Mouse (Mus musculus): ENCODE results near the gene Slc44a3.

Gene Slc44a3

DNA sequence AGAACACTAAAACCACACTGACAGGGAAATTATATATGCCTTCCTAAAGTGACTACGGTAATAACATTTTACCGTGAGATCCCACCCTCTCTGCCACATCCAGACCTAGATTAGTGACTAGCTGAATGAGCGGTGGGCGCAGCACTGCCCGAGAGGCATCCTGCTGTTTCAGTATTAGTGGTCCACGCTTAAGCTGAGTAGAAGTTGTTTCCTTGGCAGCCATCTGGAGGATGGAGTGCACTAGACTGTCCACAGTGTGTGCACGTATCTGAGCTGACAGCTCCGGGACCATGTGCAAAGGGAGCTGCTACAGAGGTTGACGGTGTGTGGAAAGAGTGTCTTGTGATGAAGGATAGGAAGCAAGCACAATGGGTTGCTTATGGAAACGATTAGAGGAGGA, 66.4 kb downstream of the Slc44a3 start:
- no peaks in the 10 kb centered on the region for H3K36me3 ChIP-seq (ENCODE audit: control insufficient read depth, insufficient read depth, low read length, poor library complexity, severe bottlenecking)
- H3K27me3 ChIP-seq (ENCODE audit: control insufficient read depth, insufficient read depth, low read length, poor library complexity, severe bottlenecking), result no peaks in the 10 kb centered on the region
- DNase-seq (ENCODE audit: low read depth, low spot score), result no peak

DNA sequence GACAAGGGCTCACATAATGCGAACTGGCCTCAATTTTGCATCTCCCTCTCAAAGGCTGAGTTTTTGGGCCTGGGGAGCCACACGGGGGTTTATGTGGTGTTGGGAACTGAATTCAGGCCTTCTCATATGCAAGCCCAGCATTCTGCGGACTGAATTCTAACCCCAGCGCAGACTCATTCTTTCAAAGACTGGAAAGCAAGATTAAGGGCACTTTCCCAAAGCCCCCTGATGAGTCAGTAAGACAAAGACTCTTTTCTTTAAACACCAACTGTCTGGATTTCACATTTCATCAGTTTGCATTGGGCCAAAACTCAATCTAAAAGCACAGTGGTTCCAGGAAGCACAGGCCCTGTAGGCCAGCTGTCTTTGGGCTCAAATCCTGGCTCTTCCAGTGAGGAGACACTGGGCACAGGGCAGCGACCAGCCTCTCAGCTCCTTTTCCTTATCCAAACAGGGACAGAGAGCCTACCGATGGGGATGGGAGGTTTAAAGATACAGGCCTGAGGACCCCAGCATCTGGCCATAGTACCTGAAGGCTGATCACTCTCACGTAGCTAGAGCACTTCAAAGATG, 67.4 kb downstream of the Slc44a3 start:
- H3K36me3 ChIP-seq (ENCODE audit: control insufficient read depth, insufficient read depth, low read length, poor library complexity, severe bottlenecking), result no peaks in the 10 kb centered on the region
- no peaks in the 10 kb centered on the region for H3K27me3 ChIP-seq (ENCODE audit: control insufficient read depth, insufficient read depth, low read length, poor library complexity, severe bottlenecking)
- no peak for DNase-seq (ENCODE audit: low read depth, low spot score)

- no peak for DNase-seq (ENCODE audit: low read depth, low spot score)
- Histone ChIP-seq H3K36me3 (ENCODE audit: control insufficient read depth, insufficient read depth, low read length, poor library complexity, severe bottlenecking) (0 out of 2 replicates have a peak, but pooled peaks cover 2% of the 10 kb centered on the region), H3K27me3 (ENCODE audit: control insufficient read depth, insufficient read depth, low read length, poor library complexity, severe bottlenecking) (no peaks in the 10 kb centered on the region)
These were observed 69.4 kb downstream of the Slc44a3 start for GRCm38 (mm10) chr3:121462782-121463181.

- peaks cover 3% of the 10 kb centered on the region; the same call in 1 of the 2 replicates for H3K36me3 ChIP-seq (ENCODE audit: control insufficient read depth, insufficient read depth, low read length, poor library complexity, severe bottlenecking)
- DNase-seq (ENCODE audit: low read depth, low spot score), result no peak
- H3K27me3 ChIP-seq (ENCODE audit: control insufficient read depth, insufficient read depth, low read length, poor library complexity, severe bottlenecking), result no peaks in the 10 kb centered on the region
These were observed 70.7 kb downstream of the Slc44a3 start for GRCm38 (mm10) chr3:121461477-121461876.

DNA sequence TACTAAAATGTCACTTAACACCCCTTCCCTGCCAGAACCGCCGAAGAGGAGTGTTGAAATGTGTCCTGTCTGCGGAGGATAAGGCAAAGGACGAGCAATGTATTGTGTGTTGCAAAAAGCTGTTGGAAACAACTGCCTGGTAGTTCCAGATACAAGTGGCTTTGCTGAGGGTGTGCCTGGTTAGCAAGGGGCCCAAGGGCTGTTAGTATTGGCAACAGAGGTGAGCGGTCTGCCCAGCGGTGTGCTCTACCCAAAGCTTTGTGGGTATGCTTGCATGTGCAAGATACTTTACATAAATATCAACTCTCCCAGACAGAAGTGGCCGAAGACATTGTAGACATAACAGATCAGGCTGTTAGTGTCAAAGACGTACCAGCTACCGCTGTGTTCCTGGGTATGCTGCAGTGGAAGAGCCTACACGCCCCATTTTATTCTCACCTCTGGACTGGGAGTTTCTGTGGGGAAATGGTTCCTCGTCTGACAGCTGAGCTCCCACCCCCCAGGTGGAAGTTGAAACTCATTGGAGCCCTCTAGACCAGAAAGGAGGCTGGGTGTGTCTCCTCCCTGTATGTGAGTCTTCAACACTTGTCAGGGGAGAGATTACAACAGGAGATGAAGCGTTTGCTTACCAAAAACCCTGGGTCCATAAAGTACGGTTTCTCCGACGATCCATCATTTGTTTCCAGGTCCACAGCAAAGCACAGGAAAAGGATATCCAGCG, 71.6 kb downstream of the Slc44a3 start:
- Histone ChIP-seq H3K36me3 (ENCODE audit: control insufficient read depth, insufficient read depth, low read length, poor library complexity, severe bottlenecking) (peaks cover 10% of the 10 kb centered on the region; the same call in 1 of the 2 replicates), H3K27me3 (ENCODE audit: control insufficient read depth, insufficient read depth, low read length, poor library complexity, severe bottlenecking) (no peaks in the 10 kb centered on the region)
- peak; percentile 33 for DNase-seq (ENCODE audit: low read depth, low spot score)

GRCm38 (mm10) chr3:121458545-121459492, 73.4 kb downstream of the Slc44a3 start:
- peak; percentile 29 for DNase-seq (ENCODE audit: low read depth, low spot score)
- Histone ChIP-seq H3K36me3 (ENCODE audit: control insufficient read depth, insufficient read depth, low read length, poor library complexity, severe bottlenecking) (peaks cover 14% of the 10 kb centered on the region), H3K27me3 (ENCODE audit: control insufficient read depth, insufficient read depth, low read length, poor library complexity, severe bottlenecking) (no peaks in the 10 kb centered on the region)

DNA sequence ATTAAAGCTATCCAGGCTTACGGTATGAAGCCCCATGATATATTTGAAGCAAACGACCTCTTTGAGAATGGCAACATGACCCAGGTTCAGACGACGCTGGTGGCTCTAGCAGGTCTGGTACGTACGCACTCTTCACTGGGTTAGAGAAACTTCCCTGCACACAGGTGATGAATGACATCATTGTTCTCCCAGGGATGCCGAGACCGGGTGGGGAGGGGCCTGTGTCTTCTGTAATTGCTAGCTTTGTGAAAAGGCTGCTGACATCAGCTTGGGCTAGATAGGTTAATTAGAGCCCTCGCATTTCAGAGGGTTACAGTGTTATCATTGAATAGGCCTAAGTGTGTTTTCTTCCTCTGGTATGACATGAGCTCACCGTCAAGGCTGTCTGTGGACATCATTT, 80.8 kb downstream of the Slc44a3 start:
- Histone ChIP-seq H3K36me3 (ENCODE audit: control insufficient read depth, insufficient read depth, low read length, poor library complexity, severe bottlenecking) (peaks cover 23% of the 10 kb centered on the region), H3K27me3 (ENCODE audit: control insufficient read depth, insufficient read depth, low read length, poor library complexity, severe bottlenecking) (no peaks in the 10 kb centered on the region)
- DNase-seq (ENCODE audit: low read depth, low spot score), result no peak

GRCm38 (mm10) chr3:121449527-121449926, 82.7 kb downstream of the Slc44a3 start:
- no peaks in the 10 kb centered on the region for H3K27me3 ChIP-seq (ENCODE audit: control insufficient read depth, insufficient read depth, low read length, poor library complexity, severe bottlenecking)

GRCm38 (mm10) chr3:121448606-121449005, 83.6 kb downstream of the Slc44a3 start:
- Histone ChIP-seq H3K36me3 (ENCODE audit: control insufficient read depth, insufficient read depth, low read length, poor library complexity, severe bottlenecking) (peaks cover 13% of the 10 kb centered on the region), H3K27me3 (ENCODE audit: control insufficient read depth, insufficient read depth, low read length, poor library complexity, severe bottlenecking) (no peaks in the 10 kb centered on the region)
- DNase-seq (ENCODE audit: low read depth, low spot score), result no peak

More at GRCm38 (mm10) chr3:121449527-121449926, 82.7 kb downstream of the Slc44a3 start:
- H3K36me3 ChIP-seq (ENCODE audit: control insufficient read depth, insufficient read depth, low read length, poor library complexity, severe bottlenecking), result peaks cover 13% of the 10 kb centered on the region
- no peak for DNase-seq (ENCODE audit: low read depth, low spot score)

- H3K27me3 ChIP-seq (ENCODE audit: control insufficient read depth, insufficient read depth, low read length, poor library complexity, severe bottlenecking), result no peaks in the 10 kb centered on the region
- DNase-seq (ENCODE audit: low read depth, low spot score), result no peak
- peaks cover 12% of the 10 kb centered on the region for H3K36me3 ChIP-seq (ENCODE audit: control insufficient read depth, insufficient read depth, low read length, poor library complexity, severe bottlenecking)
These were observed 84.2 kb downstream of the Slc44a3 start for GRCm38 (mm10) chr3:121448029-121448468.

- no peak for DNase-seq (ENCODE audit: low read depth, low spot score)
- Histone ChIP-seq H3K36me3 (ENCODE audit: control insufficient read depth, insufficient read depth, low read length, poor library complexity, severe bottlenecking) (peaks cover 5% of the 10 kb centered on the region), H3K27me3 (ENCODE audit: control insufficient read depth, insufficient read depth, low read length, poor library complexity, severe bottlenecking) (no peaks in the 10 kb centered on the region)
These were observed 85.8 kb downstream of the Slc44a3 start for GRCm38 (mm10) chr3:121446454-121446853.

- Histone ChIP-seq H3K27me3 (ENCODE audit: control insufficient read depth, insufficient read depth, low read length, poor library complexity, severe bottlenecking) (no peaks in the 10 kb centered on the region), H3K36me3 (ENCODE audit: control insufficient read depth, insufficient read depth, low read length, poor library complexity, severe bottlenecking) (no peaks in the 10 kb centered on the region)
- DNase-seq (ENCODE audit: low read depth, low spot score), result no peak
These were observed 87.8 kb downstream of the Slc44a3 start for GRCm38 (mm10) chr3:121444414-121444813.

- Histone ChIP-seq H3K27me3 (ENCODE audit: control insufficient read depth, insufficient read depth, low read length, poor library complexity, severe bottlenecking) (no peaks in the 10 kb centered on the region), H3K36me3 (ENCODE audit: control insufficient read depth, insufficient read depth, low read length, poor library complexity, severe bottlenecking) (no peaks in the 10 kb centered on the region)
- DNase-seq (ENCODE audit: low read depth, low spot score), result no peak
These were observed 88.3 kb downstream of the Slc44a3 start for GRCm38 (mm10) chr3:121443861-121444271.

DNA sequence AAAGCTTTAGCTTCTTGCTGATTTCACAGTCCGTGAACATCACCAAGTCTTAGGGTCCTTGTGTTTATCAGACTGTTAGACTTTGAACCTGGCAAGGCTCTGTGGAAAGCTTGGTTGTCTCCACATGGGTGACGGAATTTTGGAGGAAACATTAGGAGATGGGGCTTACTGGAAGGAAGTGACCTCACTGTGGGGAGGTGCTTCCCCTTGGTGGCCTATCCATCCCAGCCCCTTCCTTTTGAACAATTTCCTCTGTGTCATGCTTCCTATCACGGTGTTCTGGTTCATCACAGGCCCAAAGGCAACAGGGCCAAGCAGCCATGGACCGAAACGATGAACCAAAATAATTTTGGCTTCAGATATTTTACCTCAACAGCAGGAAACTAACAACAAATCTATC, 89.9 kb downstream of the Slc44a3 start:
- Histone ChIP-seq H3K27me3 (ENCODE audit: control insufficient read depth, insufficient read depth, low read length, poor library complexity, severe bottlenecking) (no peaks in the 10 kb centered on the region), H3K36me3 (ENCODE audit: control insufficient read depth, insufficient read depth, low read length, poor library complexity, severe bottlenecking) (no peaks in the 10 kb centered on the region)
- DNase-seq (ENCODE audit: low read depth, low spot score), result peak; percentile 40

DNA sequence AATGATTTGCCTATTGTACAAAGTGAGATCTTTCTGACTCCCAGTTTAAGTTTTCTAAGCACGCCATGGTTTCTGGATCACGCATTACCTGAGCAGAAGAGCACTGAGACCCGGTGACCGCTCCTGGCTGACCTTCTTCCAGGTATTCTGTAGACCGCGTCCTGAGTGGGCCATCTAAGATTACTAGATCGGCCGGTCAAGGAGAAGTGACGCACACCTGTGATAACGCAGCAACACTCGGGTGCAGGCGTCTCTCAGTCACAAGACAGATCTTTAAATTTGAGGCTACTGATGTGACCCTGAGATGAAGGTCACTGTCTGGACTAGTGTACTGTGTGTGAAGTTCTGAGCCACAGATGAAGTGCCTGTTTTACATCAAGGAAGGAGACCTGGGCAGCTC, 90.7 kb downstream of the Slc44a3 start:
- Histone ChIP-seq H3K36me3 (ENCODE audit: control insufficient read depth, insufficient read depth, low read length, poor library complexity, severe bottlenecking) (no peaks in the 10 kb centered on the region), H3K27me3 (ENCODE audit: control insufficient read depth, insufficient read depth, low read length, poor library complexity, severe bottlenecking) (no peaks in the 10 kb centered on the region)
- no peak for DNase-seq (ENCODE audit: low read depth, low spot score)
